Mouse (Mus musculus) midbrain, embryonic 11.5 days (tissue): Measurements from ENCODE around the gene Napb. TPM values are rescaled to one million over a fixed set of nuclear protein-coding genes. Genes with fewer than 3 reads are reported as not detected.

Source experiments
- polyA plus RNA-seq: library from polyadenylated mRNA; unstranded; fragments of >200 nt; fragmentation: Nextera tagmentation; extraction: Ambion mirVana; gene quantifications from 2 replicates; pipeline ENCODE4 v1.2.1, GENCODE M21; 2014

The Napb gene
- polyA plus RNA-seq, 1 experiment from 2014 or later, result 17.1 TPM

Other genes starting within 250 kb of the Napb start
- 122 and 133 TPM in 2 replicates for gene Nxt1, start 59.9 kb downstream of the Napb start, polyA plus RNA-seq
- 27.5 and 29.1 TPM in 2 replicates for gene Gzf1, start 51.4 kb downstream of the Napb start, polyA plus RNA-seq
- not detected in 2 replicates for gene Cstl1, start 17.9 kb upstream of the Napb start, polyA plus RNA-seq
- gene Cst11, start 39.0 kb upstream of the Napb start, polyA plus RNA-seq, result not detected in 2 replicates
- gene 8030411F24Rik, start 49.5 kb upstream of the Napb start, polyA plus RNA-seq, result not detected in 2 replicates
- gene Cst12, start 56.9 kb upstream of the Napb start, polyA plus RNA-seq, result not detected in 2 replicates
- gene Cst8, start 66.3 kb upstream of the Napb start, polyA plus RNA-seq, result not detected in 2 replicates
- not detected in 2 replicates for gene Cst13, start 87.6 kb upstream of the Napb start, polyA plus RNA-seq
- not detected in 2 replicates for gene Cst9, start 102.7 kb upstream of the Napb start, polyA plus RNA-seq
- gene 9230104L09Rik, start 132.6 kb upstream of the Napb start, polyA plus RNA-seq, result not detected in 2 replicates
- gene Cst3, start 143.2 kb upstream of the Napb start, polyA plus RNA-seq, result 341 and 346 TPM in 2 replicates